Mouse (Mus musculus) effector memory CD4-positive, alpha-beta T cell, adult 5 months (primary cell): ENCODE measurements around the gene Zfp592. TPM values are rescaled to one million over a fixed set of nuclear protein-coding genes. Genes with fewer than 3 reads are reported as not detected.

Experiments
- polyA plus RNA-seq: library from polyadenylated mRNA; unstranded; fragments of 100-300 nt; shearing (Covaris generic); gene quantifications from one replicate; pipeline ENCODE4 v1.2.1, GENCODE M21; 2017

The Zfp592 gene
- polyA plus RNA-seq, result 82.9 TPM

GRCm38 (mm10) chr7:80992980-80993833 is at the start of gene Zfp592:
Gene Zfp592 (plus strand): TSS chr7:80993681.

GRCm38 (mm10) chr7:80947445-80948350 is 45.8 kb upstream of the Zfp592 start, which contains the start of gene Sec11a:
Gene Sec11a (minus strand): TSS chr7:80947780.

GRCm38 (mm10) chr7:81057471-81057870 is 64.0 kb downstream of the Zfp592 start, which contains the start of gene Alpk3:
Gene Alpk3 (plus strand): TSS chr7:81057600.

Other genes starting within 250 kb of the Zfp592 start
- 286 TPM for gene Iqgap1, start 167.7 kb upstream of the Zfp592 start, polyA plus RNA-seq
- gene Zscan2, start 132.8 kb upstream of the Zfp592 start, polyA plus RNA-seq, result 4.7 TPM
- gene Wdr73, start 92.4 kb upstream of the Zfp592 start, polyA plus RNA-seq, result 12.8 TPM
- 36.5 TPM for gene Nmb, start 88.6 kb upstream of the Zfp592 start, polyA plus RNA-seq
- gene Sec11a, start 45.9 kb upstream of the Zfp592 start, polyA plus RNA-seq, result 265 TPM
- 0.14 TPM for gene Alpk3, start 63.9 kb downstream of the Zfp592 start, polyA plus RNA-seq
- gene Slc28a1, start 121.1 kb downstream of the Zfp592 start, polyA plus RNA-seq, result not detected
- 8.8 TPM for gene Pde8a, start 219.9 kb downstream of the Zfp592 start, polyA plus RNA-seq